27 mouse cellular contexts compared by ENCODE assay signal in the genomic region with DNA sequence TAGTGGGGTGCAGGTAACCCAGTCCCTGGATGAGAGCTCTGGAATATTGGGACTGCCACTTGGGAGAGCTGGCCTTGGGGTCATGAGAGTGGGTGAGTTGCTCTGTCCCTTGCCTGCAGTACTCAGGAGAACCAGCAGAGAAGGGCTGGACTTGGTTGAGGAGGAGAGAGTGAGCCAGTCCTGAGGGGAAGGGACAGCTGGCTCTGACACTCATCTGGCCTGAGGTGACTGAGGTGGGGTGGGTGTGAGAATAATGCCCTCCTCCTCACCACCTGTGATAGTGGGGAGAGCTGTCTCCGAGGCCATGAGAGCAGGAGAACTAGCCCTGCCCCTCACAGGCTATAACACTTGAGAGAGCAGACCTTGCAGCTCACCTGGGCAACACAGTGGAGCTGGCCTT. TPM values are rescaled to one million over a fixed set of nuclear protein-coding genes. Genes with fewer than 3 reads are reported as not detected.
DNase-seq lines count a peak whose midpoint lies in the region; ATAC-seq lines count a peak whose summit lies in the region.
"Had no signal": no experiment of that assay in that cellular context is flagged by ENCODE, and none has a peak within 500 bp of the region (broad histone marks: within the 10 kb centered on the region; RNA-seq: fewer than 3 reads in every experiment).

No protein-coding gene starts in this region.

- H3K9me3 ChIP-seq in heart, embryonic 12.5 days (replicated peaks), result no peaks in the 10 kb centered on the region
- no peaks in the 10 kb centered on the region for H3K9me3 ChIP-seq in kidney, embryonic 14.5 days (ENCODE audit: control insufficient read depth, low read length)
- H3K9me3 ChIP-seq: embryonic facial prominence, embryonic 15.5 days; forebrain, embryonic 15.5 days; hindbrain, embryonic 10.5 days; limb, embryonic 13.5 days; liver, embryonic 12.5 days had no signal

- H3K27me3 ChIP-seq in heart, embryonic 12.5 days (replicated peaks), result no peaks in the 10 kb centered on the region
- H3K27me3 ChIP-seq in kidney, embryonic 14.5 days (ENCODE audit: control insufficient read depth, insufficient read depth, low read length), result no peaks in the 10 kb centered on the region
- H3K27me3 ChIP-seq: embryonic facial prominence, embryonic 15.5 days; forebrain, embryonic 15.5 days; limb, embryonic 13.5 days; liver, embryonic 12.5 days had no signal

- 0 out of 2 replicates have a peak, but pooled peaks have one; percentile 29 for ATAC-seq in heart, embryonic 12.5 days (ENCODE audit: insufficient number of reproducible peaks, low FRiP score)
- peak; percentile 28; the same call in 1 of the 2 replicates for ATAC-seq in kidney, embryonic 14.5 days (ENCODE audit: low FRiP score, low TSS enrichment)
- ATAC-seq in megakaryocyte, adult 5-6 weeks (ENCODE audit: poor library complexity, severe bottlenecking), result peak; percentile 45
- 0 out of 2 replicates have a peak, but pooled peaks have one; percentile 19 for ATAC-seq in neutrophil, adult 5-6 weeks (ENCODE audit: extremely low read depth, insufficient number of reproducible peaks, low FRiP score, poor library complexity, severe bottlenecking)
- ATAC-seq: activated CD4-positive, CD25-positive, alpha-beta regulatory T cell, adult 4 months; forebrain, embryonic 15.5 days; hindbrain, postnatal 0 days; intestine, embryonic 16.5 days; liver, embryonic 12.5 days had no signal

- peaks cover 13% of the 10 kb centered on the region for H3K36me3 ChIP-seq in heart, embryonic 12.5 days
- no peaks in the 10 kb centered on the region for H3K36me3 ChIP-seq in kidney, embryonic 14.5 days (ENCODE audit: control insufficient read depth, insufficient read depth, low read length)
- H3K36me3 ChIP-seq: embryonic facial prominence, embryonic 15.5 days; forebrain, embryonic 15.5 days; hindbrain, embryonic 10.5 days; limb, embryonic 13.5 days; liver, embryonic 12.5 days had no signal

- peak overlapping the region; percentile 52 for H3K4me2 ChIP-seq in heart, embryonic 12.5 days
- H3K4me2 ChIP-seq in kidney, embryonic 14.5 days (replicated peaks; ENCODE audit: low read depth, low read length), result no peak overlapping the region
- H3K4me2 ChIP-seq: embryonic facial prominence, embryonic 15.5 days; forebrain, embryonic 15.5 days; limb, embryonic 13.5 days; liver, embryonic 12.5 days had no signal

- no peak for DNase-seq in heart, adult 11 months
- DNase-seq in kidney, postnatal 10 days, result no peak
- no peak for DNase-seq in left cerebral cortex, adult 18-20 months (ENCODE audit: low spot score in 2 of 2)
- DNase-seq: adrenal gland, adult 8-10 months; cerebellum, adult 9-10 months; gastrocnemius, postnatal 14 days; kidney, adult 9 months; kidney, postnatal 36 days; layer of hippocampus, postnatal 36 days; lung, adult 2 months; lung, postnatal 14 days; thymus, adult 18-20 months; thymus, postnatal 4 days had no signal

- H3K9ac ChIP-seq in heart, embryonic 12.5 days, result 0 out of 2 replicates have a peak overlapping the region, but pooled peaks have one; percentile 20
- H3K9ac ChIP-seq in kidney, embryonic 14.5 days (ENCODE audit: low read depth, low read length), result no peak overlapping the region
- H3K9ac ChIP-seq: embryonic facial prominence, embryonic 15.5 days; forebrain, embryonic 15.5 days; limb, embryonic 13.5 days; liver, embryonic 12.5 days had no signal

- peaks cover 30% of the 10 kb centered on the region for H3K4me1 ChIP-seq in heart, embryonic 12.5 days (replicated peaks)
- no peaks in the 10 kb centered on the region for H3K4me1 ChIP-seq in kidney, embryonic 14.5 days (ENCODE audit: control insufficient read depth, insufficient read depth, low read length)
- H3K4me1 ChIP-seq: embryonic facial prominence, embryonic 15.5 days; limb, embryonic 13.5 days; liver, embryonic 12.5 days had no signal

- no peak overlapping the region for H3K4me3 ChIP-seq in heart, embryonic 12.5 days
- no peak overlapping the region for H3K4me3 ChIP-seq in kidney, embryonic 14.5 days (ENCODE audit: low read length)
- H3K4me3 ChIP-seq: embryonic facial prominence, embryonic 15.5 days; forebrain, embryonic 15.5 days; hindbrain, embryonic 10.5 days; limb, embryonic 13.5 days; liver, embryonic 12.5 days had no signal

- WGBS in heart, embryonic 12.5 days, result 35% methylated on average over 1 of the region's 1 CpGs
- WGBS in kidney, embryonic 14.5 days, result 80% methylated on average over 1 of the region's 1 CpGs

- no peak overlapping the region for H3K27ac ChIP-seq in heart, embryonic 12.5 days (ENCODE audit: poor library complexity, severe bottlenecking)
- H3K27ac ChIP-seq in kidney, embryonic 14.5 days (ENCODE audit: low read depth, low read length), result no peak overlapping the region
- H3K27ac ChIP-seq: embryonic facial prominence, embryonic 15.5 days; forebrain, embryonic 15.5 days; hindbrain, embryonic 10.5 days; hindbrain, postnatal 0 days; limb, embryonic 13.5 days; liver, embryonic 12.5 days had no signal

RNA-seq across cellular contexts. Expression of gene Palld, which starts 5.1 kb away (rescaled TPM):
- polyA plus RNA-seq in heart, embryonic 12.5 days (2016; fragmentation: Nextera tagmentation; extraction: Ambion mirVana), result 208 and 231 TPM in 2 replicates
- polyA plus RNA-seq in kidney, embryonic 14.5 days (2014; fragmentation: Nextera tagmentation; extraction: Ambion mirVana), result 41.6 and 53.1 TPM in 2 replicates
- 1.3 TPM in 2 replicates for total RNA-seq in megakaryocyte, adult 5-6 weeks (2015)
- 0.44 and 0.65 TPM in 2 replicates for total RNA-seq in megakaryocyte, adult 5-6 weeks (2017)
- total RNA-seq in neutrophil, adult 5-6 weeks (2017), result 0.70 and 0.74 TPM in 2 replicates
- 1 to 10 TPM; 3.8 to 4.4 TPM for total RNA-seq in left cerebral cortex, adult 18-20 months (2021)

RNA-seq across cellular contexts. Expression of gene Ddx60, which starts 30.5 kb away (rescaled TPM):
- polyA plus RNA-seq in heart, embryonic 12.5 days (2016; fragmentation: Nextera tagmentation; extraction: Ambion mirVana), result 2.0 and 2.6 TPM in 2 replicates
- polyA plus RNA-seq in kidney, embryonic 14.5 days (2014; fragmentation: Nextera tagmentation; extraction: Ambion mirVana), result 0.39 and 0.64 TPM in 2 replicates
- 5.7 and 6.9 TPM in 2 replicates for total RNA-seq in megakaryocyte, adult 5-6 weeks (2015)
- total RNA-seq in megakaryocyte, adult 5-6 weeks (2017), result 7.9 and 8.7 TPM in 2 replicates
- 50.0 and 51.7 TPM in 2 replicates for total RNA-seq in neutrophil, adult 5-6 weeks (2017)
- total RNA-seq in left cerebral cortex, adult 18-20 months (2021), result under 1 TPM; 0.49 to 0.73 TPM
- total RNA-seq: MEL had no signal
- polyA plus RNA-seq: C2C12 had no signal
